Mouse (Mus musculus) myocyte (in vitro differentiated cells): Measurements from ENCODE around the gene Zdhhc21. TPM values are rescaled to one million over a fixed set of nuclear protein-coding genes. Genes with fewer than 3 reads are reported as not detected.
A peak's percentile ranks its signal among the peaks of the same experiment; 100 is the strongest.

Source experiments
- H3K27me3 ChIP-seq: one replicate; pipeline ENCODE4 v1.6.1; 2011; ENCODE audit not compliant: control insufficient read depth, insufficient read depth, insufficient read length
- H3K36me3 ChIP-seq: one replicate; pipeline ENCODE4 v1.6.1; 2011; ENCODE audit not compliant: control insufficient read depth, insufficient read depth
- H3K4me2 ChIP-seq: one replicate; pipeline ENCODE4 v1.6.1; 2011; ENCODE audit warnings: low read depth, control low read depth
- H3K4me3 ChIP-seq: one replicate; pipeline ENCODE4 v1.5.1; 2011; ENCODE audit warnings: mild to moderate bottlenecking, control low read depth, moderate library complexity
- H3K79me2 ChIP-seq: one replicate; pipeline ENCODE4 v1.6.1; 2011; ENCODE audit not compliant: control insufficient read depth, insufficient read depth
- H3ac ChIP-seq: one replicate; pipeline ENCODE4 v1.6.1; 2011; ENCODE audit not compliant: control insufficient read depth, insufficient read length
- CEBPB ChIP-seq: IDR thresholded peaks from 2 replicates; pipeline ENCODE4 v1.6.1; 2011; ENCODE audit warnings: mild to moderate bottlenecking, moderate library complexity; ENCODE audit not compliant: poor library complexity, insufficient read depth, severe bottlenecking
- E2F4 ChIP-seq: IDR thresholded peaks from one replicate; pipeline ENCODE4 v1.6.1; 2011; ENCODE audit warnings: mild to moderate bottlenecking, control low read depth, moderate library complexity; ENCODE audit not compliant: insufficient read depth
- MAX ChIP-seq: IDR thresholded peaks from one replicate; pipeline ENCODE4 v1.6.1; 2011; ENCODE audit warnings: low read depth, mild to moderate bottlenecking, control low read depth
- MYOD1 ChIP-seq, 3 experiments: IDR thresholded peaks; one replicate each; pipeline ENCODE4 v1.6.1; 2011; ENCODE audit warnings: control low read depth in 2 of 3, low read depth in 2 of 3, mild to moderate bottlenecking in 2 of 3, moderate library complexity in 1 of 3; ENCODE audit not compliant: insufficient read length in 2 of 3, control insufficient read depth in 1 of 3
- MYOG ChIP-seq, 3 experiments: IDR thresholded peaks; one replicate each; pipeline ENCODE4 v1.6.1; 2011; ENCODE audit warnings: control low read depth in 2 of 3, low read depth in 2 of 3, mild to moderate bottlenecking in 2 of 3; ENCODE audit not compliant: insufficient read length in 2 of 3, control insufficient read depth in 1 of 3, insufficient read depth in 1 of 3
- POLR2A ChIP-seq: IDR thresholded peaks from one replicate; pipeline ENCODE4 v1.6.1; 2011; ENCODE audit warnings: low read depth, mild to moderate bottlenecking, control low read depth, moderate library complexity; ENCODE audit not compliant: insufficient read length
- POLR2AphosphoS2 ChIP-seq: IDR thresholded peaks from one replicate; pipeline ENCODE4 v1.6.1; 2011; ENCODE audit warnings: low read depth, control low read depth; ENCODE audit not compliant: insufficient read length
- REST ChIP-seq: IDR thresholded peaks from one replicate; pipeline ENCODE4 v1.6.1; 2011; ENCODE audit warnings: mild to moderate bottlenecking, control low read depth, moderate library complexity; ENCODE audit not compliant: insufficient read depth, insufficient read length
- SRF ChIP-seq: IDR thresholded peaks from one replicate; pipeline ENCODE4 v1.6.1; 2011; ENCODE audit warnings: low read depth; ENCODE audit not compliant: control insufficient read depth, insufficient read length
- TCF12 ChIP-seq: IDR thresholded peaks from one replicate; pipeline ENCODE4 v1.6.1; 2011; ENCODE audit warnings: mild to moderate bottlenecking, control low read depth; ENCODE audit not compliant: poor library complexity, insufficient read depth, severe bottlenecking
- TCF3 ChIP-seq: IDR thresholded peaks from one replicate; pipeline ENCODE4 v1.6.1; 2011; ENCODE audit warnings: low read depth, control low read depth; ENCODE audit not compliant: insufficient read length
- USF1 ChIP-seq: IDR thresholded peaks from one replicate; pipeline ENCODE4 v1.6.1; 2011; ENCODE audit warnings: low read depth, mild to moderate bottlenecking, control low read depth, moderate library complexity
- polyA plus RNA-seq: library from polyadenylated mRNA; unstranded; fragments of >200 nt; fragmentation: generic; extraction: Trizol; gene quantifications from one replicate; pipeline ENCODE4 v1.2.1, GENCODE M21; 2012; ENCODE audit warnings: missing spikeins

Zdhhc21 gene
- polyA plus RNA-seq, 1 experiment: 3.1 TPM

DNA sequence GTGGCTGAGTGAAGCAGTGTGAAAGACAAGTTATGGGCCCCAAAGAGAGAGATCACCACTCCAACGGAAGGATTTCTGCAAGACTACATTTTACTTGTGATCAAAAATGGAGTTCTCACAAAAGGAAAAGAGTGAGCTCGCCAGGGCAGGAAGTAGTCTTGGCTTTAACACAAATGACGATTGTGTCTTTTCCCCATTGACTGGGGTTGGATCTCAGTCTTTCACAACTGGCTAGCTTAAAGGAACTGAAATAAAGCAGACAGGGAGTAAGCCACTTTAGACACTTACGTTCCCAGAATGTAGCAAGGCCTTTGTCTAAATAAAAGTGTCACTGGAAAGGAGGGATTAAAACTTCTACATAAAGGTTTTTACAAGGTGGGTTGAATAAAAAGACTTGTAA, 7.4 kb upstream of the Zdhhc21 start:
- no peak for TF ChIP-seq REST
- no peak for TF ChIP-seq MAX
- TF ChIP-seq TCF3: no peak
- no peak for TF ChIP-seq E2F4
- no peak for TF ChIP-seq POLR2A
- TF ChIP-seq MYOD1 (IDR thresholded peaks at IDR 0.05; ENCODE audit: control insufficient read depth in 1 of 3, insufficient read length in 2 of 3, low read depth in 2 of 3): no peak
- TF ChIP-seq USF1: no peak
- TF ChIP-seq SRF: no peak
- no peak for TF ChIP-seq CEBPB
- no peak for TF ChIP-seq MYOG (IDR thresholded peaks at IDR 0.05; ENCODE audit: control insufficient read depth in 1 of 3, insufficient read depth in 1 of 3, insufficient read length in 2 of 3, low read depth in 2 of 3)
- TF ChIP-seq POLR2AphosphoS2: no peak
- TF ChIP-seq TCF12: no peak
- Histone ChIP-seq H3K79me2 (no peaks in the 10 kb centered on the region), H3K36me3 (no peaks in the 10 kb centered on the region), H3K27me3 (no peaks in the 10 kb centered on the region), H3ac (no peak overlapping the region), H3K4me3 (no peak overlapping the region), H3K4me2 (no peak overlapping the region)

- Histone ChIP-seq H3K79me2 (no peaks in the 10 kb centered on the region), H3K27me3 (no peaks in the 10 kb centered on the region), H3K4me3 (no peak overlapping the region), H3K4me2 (no peak overlapping the region), H3ac (no peak overlapping the region), H3K36me3 (no peaks in the 10 kb centered on the region)
- TF ChIP-seq CEBPB: peak; percentile 64; the same call in 1 of the 2 replicates
- TF ChIP-seq TCF12: no peak
Measured at GRCm38 (mm10) chr4:82864974-82865699, 5.4 kb upstream of the Zdhhc21 start.

- H3K4me2 ChIP-seq: no peak overlapping the region
- H3K27me3 ChIP-seq: no peaks in the 10 kb centered on the region
- no peak overlapping the region for H3ac ChIP-seq
- TF ChIP-seq MAX (no peak), POLR2AphosphoS2 (no peak), E2F4 (no peak), POLR2A (no peak), MYOD1 (IDR thresholded peaks at IDR 0.05; ENCODE audit: control insufficient read depth in 1 of 3, insufficient read length in 2 of 3, low read depth in 2 of 3) (no peak), TCF3 (no peak), CEBPB (no peak), USF1 (no peak), TCF12 (no peak), MYOG (IDR thresholded peaks at IDR 0.05; ENCODE audit: control insufficient read depth in 1 of 3, insufficient read depth in 1 of 3, insufficient read length in 2 of 3, low read depth in 2 of 3) (no peak), SRF (no peak), REST (no peak)
- no peak overlapping the region for H3K4me3 ChIP-seq
- peaks cover 8% of the 10 kb centered on the region for H3K79me2 ChIP-seq
- H3K36me3 ChIP-seq: no peaks in the 10 kb centered on the region
Measured at GRCm38 (mm10) chr4:82863316-82863715, 3.6 kb upstream of the Zdhhc21 start.

GRCm38 (mm10) chr4:82861451-82861850, 1.7 kb upstream of the Zdhhc21 start:
- Histone ChIP-seq H3ac (no peak overlapping the region), H3K4me2 (no peak overlapping the region), H3K27me3 (no peaks in the 10 kb centered on the region), H3K36me3 (no peaks in the 10 kb centered on the region), H3K79me2 (peaks cover 26% of the 10 kb centered on the region), H3K4me3 (no peak overlapping the region)
- TF ChIP-seq TCF3 (no peak), USF1 (no peak), POLR2AphosphoS2 (no peak), E2F4 (no peak), POLR2A (no peak), SRF (no peak)

DNA sequence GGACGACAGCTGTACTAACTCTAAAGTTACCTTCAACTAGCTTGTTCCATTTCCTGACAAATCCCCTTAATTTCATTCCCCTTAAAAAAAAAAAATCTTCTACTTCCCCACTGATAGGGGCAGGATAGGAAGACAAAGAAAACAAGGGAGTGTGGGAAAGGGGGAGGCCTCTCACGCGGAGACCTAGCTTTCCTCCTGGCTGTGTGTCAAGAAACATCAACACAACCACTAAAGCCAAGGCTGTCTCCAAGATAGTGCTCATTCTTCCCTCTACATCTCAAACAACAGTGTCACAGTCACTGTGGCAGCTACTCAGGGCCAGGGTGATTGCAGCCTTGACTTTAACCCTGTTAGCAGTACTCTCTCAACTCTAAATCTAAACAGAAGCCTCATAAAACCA, 808 bp upstream of the Zdhhc21 start:
- Histone ChIP-seq H3K27me3 (no peaks in the 10 kb centered on the region), H3K4me3 (no peak overlapping the region), H3K4me2 (no peak overlapping the region), H3K36me3 (no peaks in the 10 kb centered on the region), H3K79me2 (peaks cover 30% of the 10 kb centered on the region), H3ac (no peak overlapping the region)
- TF ChIP-seq TCF12 (no peak), MYOD1 (IDR thresholded peaks at IDR 0.05; ENCODE audit: control insufficient read depth in 1 of 3, insufficient read length in 2 of 3, low read depth in 2 of 3) (no peak), CEBPB (no peak), USF1 (no peak), TCF3 (no peak), SRF (no peak), POLR2A (no peak), POLR2AphosphoS2 (no peak)
